Mouse (Mus musculus) left cerebral cortex, postnatal 25 days (tissue): ENCODE data around the gene Onecut1. TPM values are rescaled to one million over a fixed set of nuclear protein-coding genes. Genes with fewer than 3 reads are reported as not detected.

Experiments used
- DNase-seq, 2 experiments: peaks; one replicate each; pipeline ENCODE4 v3.0.0; 2022; ENCODE audit warnings: low spot score in 2 of 2, mixed read lengths in 1 of 2
- intact Hi-C: fragments of 180-260 bp; cut with DNase I; formaldehyde crosslinking; loops from one replicate; pipeline ENCODE4 v1.15.1; 2025
- total RNA-seq, 2 experiments: library from RNA; stranded (reverse); gene quantifications; 2 replicates each; pipeline ENCODE4 v1.2.3; 2021

Gene Onecut1
- total RNA-seq, 2 experiments from 2014 or later: 0.14 to 0.27 TPM

- intact Hi-C loops: no loop called here
- DNase-seq: no peak
Measured at GRCm38 (mm10) chr9:74938670-74939534, 77.2 kb downstream of the Onecut1 start.

Other genes with a start within 250 kb of the Onecut1 start
- gene Fam214a, start 91.0 kb downstream of the Onecut1 start, total RNA-seq: 10 to 100 TPM; 34.3 to 39.3 TPM
- 100 to 1,000 TPM; 471 to 494 TPM for gene Arpp19, start 175.7 kb downstream of the Onecut1 start, total RNA-seq
- 100 to 1,000 TPM; 289 to 293 TPM for gene Myo5a, start 209.1 kb downstream of the Onecut1 start, total RNA-seq